Mouse (Mus musculus) midbrain, postnatal 0 days (tissue): Measurements from ENCODE around the gene Ccdc105. TPM values are rescaled to one million over a fixed set of nuclear protein-coding genes. Genes with fewer than 3 reads are reported as not detected.

ENCODE experiments used
- ATAC-seq: fragments of 200-750 bp; cut with Nextera tagmentation; 2 replicates; pipeline ENCODE4 v1.8.0; 2017; ENCODE audit warnings: moderate number of reproducible peaks, mild to moderate bottlenecking, moderate TSS enrichment, moderate library complexity; ENCODE audit not compliant: low FRiP score
- DNase-seq: peaks from one replicate; pipeline ENCODE4 v3.0.0-alpha.2; 2015; ENCODE audit warnings: low spot score
- H3K27ac ChIP-seq: fragments of 300-500 bp; sonication (generic); 2 replicates; pipeline ENCODE4 v1.5.1; 2014; ENCODE audit warnings: low read depth, mild to moderate bottlenecking, low read length, mixed read lengths
- H3K27me3 ChIP-seq: fragments of 300-500 bp; sonication (generic); 2 replicates; pipeline ENCODE4 v1.6.1; 2014; ENCODE audit warnings: low read length, control low read depth, mixed read lengths; ENCODE audit not compliant: insufficient read depth
- H3K36me3 ChIP-seq: fragments of 300-500 bp; sonication (generic); 2 replicates; pipeline ENCODE4 v1.6.1; 2014; ENCODE audit warnings: low read length, control low read depth, mixed read lengths; ENCODE audit not compliant: insufficient read depth
- H3K4me1 ChIP-seq: fragments of 300-500 bp; sonication (generic); 2 replicates; pipeline ENCODE4 v1.6.1; 2014; ENCODE audit warnings: mild to moderate bottlenecking, control low read depth, antibody characterized with exemption, low read length, mixed read lengths; ENCODE audit not compliant: insufficient read depth
- H3K4me2 ChIP-seq: fragments of 300-500 bp; sonication (generic); 2 replicates; pipeline ENCODE4 v1.6.1; 2014; ENCODE audit warnings: low read depth, mild to moderate bottlenecking, low read length, mixed read lengths; ENCODE audit not compliant: poor library complexity, severe bottlenecking
- H3K4me3 ChIP-seq: fragments of 300-500 bp; sonication (generic); 2 replicates; pipeline ENCODE4 v1.5.1; 2014; ENCODE audit warnings: low read depth, mild to moderate bottlenecking, low read length, moderate library complexity
- H3K9ac ChIP-seq: fragments of 300-500 bp; sonication (generic); replicated peaks from 2 replicates; pipeline ENCODE4 v1.6.1; 2014; ENCODE audit warnings: mild to moderate bottlenecking, low read length, moderate library complexity, mixed read lengths; ENCODE audit not compliant: poor library complexity, severe bottlenecking
- H3K9me3 ChIP-seq: fragments of 300-500 bp; sonication (generic); 2 replicates; pipeline ENCODE4 v1.6.1; 2016; ENCODE audit warnings: low read length, control low read depth
- CTCF ChIP-seq: IDR thresholded peaks from 2 replicates; pipeline ENCODE4 v1.5.1; 2016; ENCODE audit warnings: antibody characterized with exemption, mild to moderate bottlenecking
- WGBS: fragments of 180-500 bp; shearing (Covaris S2); extraction: QIAGEN DNeasy Blood & Tissue Kit; methylation state at CpG from one replicate; pipeline ENCODE4 v1.1.7; 2014; 5-methylcytosine and 5-hydroxymethylcytosine counted together
- polyA plus RNA-seq: library from polyadenylated mRNA; unstranded; fragments of >200 nt; fragmentation: Nextera tagmentation; extraction: Ambion mirVana; gene quantifications from 2 replicates; pipeline ENCODE4 v1.2.1, GENCODE M21; 2015
- total RNA-seq: library from RNA; depleted of rRNA; stranded (reverse); fragments of >200 nt; gene quantifications from 2 replicates; pipeline ENCODE4 v1.2.3, GENCODE M21; 2014

Gene Ccdc105
- total and polyA plus RNA-seq, 2 experiments from 2014 or later = 0.22 to 0.23 TPM

GRCm38 (mm10) chr10:78747035-78747721 lies 5.7 kb downstream of the Ccdc105 start:
- H3K9me3 ChIP-seq = no peaks in the 10 kb centered on the region
- H3K27me3 ChIP-seq = no peaks in the 10 kb centered on the region
- ATAC-seq = peak; percentile 88
- H3K4me2 ChIP-seq = peak overlapping the region; percentile 67
- peak; percentile 12; the same call in 1 of the 2 replicates for TF ChIP-seq CTCF
- H3K4me1 ChIP-seq = no peaks in the 10 kb centered on the region; the same call in 1 of the 2 replicates
- peak overlapping the region; percentile 49 for H3K4me3 ChIP-seq
- peak overlapping the region; percentile 73 for H3K27ac ChIP-seq
- WGBS = 3% methylated on average over 27 of the region's 27 CpGs
- H3K9ac ChIP-seq = peak overlapping the region; percentile 65
- DNase-seq = peak; percentile 75
- no peaks in the 10 kb centered on the region for H3K36me3 ChIP-seq

GRCm38 (mm10) chr10:78745453-78746232 lies 7.2 kb downstream of the Ccdc105 start:
- DNase-seq (no peak), ATAC-seq (no peak)
- no peaks in the 10 kb centered on the region for H3K36me3 ChIP-seq
- no peaks in the 10 kb centered on the region for H3K9me3 ChIP-seq
- no peak overlapping the region for H3K9ac ChIP-seq
- no peak overlapping the region for H3K4me2 ChIP-seq
- WGBS = 61% methylated on average over 4 of the region's 4 CpGs
- no peak overlapping the region for H3K27ac ChIP-seq
- peak; percentile 57 for TF ChIP-seq CTCF
- H3K27me3 ChIP-seq = no peaks in the 10 kb centered on the region
- no peak overlapping the region for H3K4me3 ChIP-seq
- H3K4me1 ChIP-seq = no peaks in the 10 kb centered on the region; the same call in 1 of the 2 replicates

GRCm38 (mm10) chr10:78743721-78744120 lies 9.1 kb downstream of the Ccdc105 start:
- Histone ChIP-seq H3K9ac (no peak overlapping the region), H3K9me3 (no peaks in the 10 kb centered on the region), H3K27me3 (no peaks in the 10 kb centered on the region), H3K27ac (no peak overlapping the region), H3K4me3 (no peak overlapping the region), H3K4me2 (no peak overlapping the region), H3K4me1 (no peaks in the 10 kb centered on the region; the same call in 1 of the 2 replicates), H3K36me3 (no peaks in the 10 kb centered on the region)
- TF ChIP-seq CTCF = peak; percentile 33
- ATAC-seq (no peak), DNase-seq (no peak)

- H3K4me2 ChIP-seq = no peak overlapping the region
- H3K4me3 ChIP-seq = no peak overlapping the region
- no peaks in the 10 kb centered on the region for H3K4me1 ChIP-seq
- H3K36me3 ChIP-seq = no peaks in the 10 kb centered on the region
- H3K9ac ChIP-seq = no peak overlapping the region
- no peak for TF ChIP-seq CTCF
- no peak overlapping the region for H3K27ac ChIP-seq
- no peaks in the 10 kb centered on the region for H3K27me3 ChIP-seq
- no peak for DNase-seq
- WGBS = 87% methylated on average over 4 of the region's 4 CpGs
- H3K9me3 ChIP-seq = no peaks in the 10 kb centered on the region
- no peak for ATAC-seq
Observed at GRCm38 (mm10) chr10:78739821-78740220, 13.0 kb downstream of the Ccdc105 start.

- Histone ChIP-seq H3K4me3 (no peak overlapping the region), H3K27ac (no peak overlapping the region), H3K9me3 (no peaks in the 10 kb centered on the region), H3K9ac (no peak overlapping the region), H3K4me1 (no peaks in the 10 kb centered on the region), H3K36me3 (no peaks in the 10 kb centered on the region), H3K4me2 (no peak overlapping the region), H3K27me3 (no peaks in the 10 kb centered on the region)
- ATAC-seq (no peak), DNase-seq (no peak)
- WGBS = 88% methylated on average over 5 of the region's 5 CpGs
- TF ChIP-seq CTCF = no peak
Observed at GRCm38 (mm10) chr10:78727876-78728275, 25.0 kb downstream of the Ccdc105 start.

GRCm38 (mm10) chr10:78727035-78727434 lies 25.8 kb downstream of the Ccdc105 start:
- no peaks in the 10 kb centered on the region for H3K9me3 ChIP-seq
- H3K27me3 ChIP-seq = no peaks in the 10 kb centered on the region
- H3K9ac ChIP-seq = no peak overlapping the region
- no peak overlapping the region for H3K4me2 ChIP-seq
- no peak overlapping the region for H3K27ac ChIP-seq
- no peaks in the 10 kb centered on the region for H3K4me1 ChIP-seq
- no peak for TF ChIP-seq CTCF
- no peaks in the 10 kb centered on the region for H3K36me3 ChIP-seq
- DNase-seq = no peak
- H3K4me3 ChIP-seq = no peak overlapping the region
- 57% methylated on average over 3 of the region's 3 CpGs for WGBS
- no peak for ATAC-seq
